Mouse (Mus musculus) adrenal gland, postnatal 36 days (tissue): ENCODE measurements around the gene Ninj1. TPM values are rescaled to one million over a fixed set of nuclear protein-coding genes. Genes with fewer than 3 reads are reported as not detected.

Experiments used
- DNase-seq, 2 experiments: peaks; one replicate each; pipeline ENCODE4 v3.0.0; 2021; ENCODE audit warnings: mixed read lengths in 1 of 2
- long read RNA-seq, 2 experiments: library from polyadenylated mRNA; stranded (forward); transcript quantifications; one replicate each; pipeline ENCODE4 v2.0.0; 2021; ENCODE audit warnings: borderline sequencing depth in 2 of 2
- total RNA-seq, 2 experiments: library from RNA; stranded (reverse); gene quantifications; 2 replicates each; pipeline ENCODE4 v1.2.3; 2021

Ninj1 gene
- total RNA-seq, result 10 to 100 TPM; 51.1 to 61.4 TPM
- long read RNA-seq, experiment 1, transcript Ninj1-201 (4 exons, 1,187 nt), result major isoform, 90 of 95 reads
- long read RNA-seq, experiment 1, partial matches to known transcripts, result 1 of 95 reads
- long read RNA-seq, experiment 1, other reads (novel, unspliced or antisense), result 3 of 95 reads
- long read RNA-seq, experiment 2, transcript Ninj1-201 (4 exons, 1,187 nt), result major isoform, 44 of 49 reads
- long read RNA-seq, experiment 2, partial matches to known transcripts, result 1 of 49 reads
- long read RNA-seq, experiment 2, other reads (novel, unspliced or antisense), result 4 of 49 reads

DNA sequence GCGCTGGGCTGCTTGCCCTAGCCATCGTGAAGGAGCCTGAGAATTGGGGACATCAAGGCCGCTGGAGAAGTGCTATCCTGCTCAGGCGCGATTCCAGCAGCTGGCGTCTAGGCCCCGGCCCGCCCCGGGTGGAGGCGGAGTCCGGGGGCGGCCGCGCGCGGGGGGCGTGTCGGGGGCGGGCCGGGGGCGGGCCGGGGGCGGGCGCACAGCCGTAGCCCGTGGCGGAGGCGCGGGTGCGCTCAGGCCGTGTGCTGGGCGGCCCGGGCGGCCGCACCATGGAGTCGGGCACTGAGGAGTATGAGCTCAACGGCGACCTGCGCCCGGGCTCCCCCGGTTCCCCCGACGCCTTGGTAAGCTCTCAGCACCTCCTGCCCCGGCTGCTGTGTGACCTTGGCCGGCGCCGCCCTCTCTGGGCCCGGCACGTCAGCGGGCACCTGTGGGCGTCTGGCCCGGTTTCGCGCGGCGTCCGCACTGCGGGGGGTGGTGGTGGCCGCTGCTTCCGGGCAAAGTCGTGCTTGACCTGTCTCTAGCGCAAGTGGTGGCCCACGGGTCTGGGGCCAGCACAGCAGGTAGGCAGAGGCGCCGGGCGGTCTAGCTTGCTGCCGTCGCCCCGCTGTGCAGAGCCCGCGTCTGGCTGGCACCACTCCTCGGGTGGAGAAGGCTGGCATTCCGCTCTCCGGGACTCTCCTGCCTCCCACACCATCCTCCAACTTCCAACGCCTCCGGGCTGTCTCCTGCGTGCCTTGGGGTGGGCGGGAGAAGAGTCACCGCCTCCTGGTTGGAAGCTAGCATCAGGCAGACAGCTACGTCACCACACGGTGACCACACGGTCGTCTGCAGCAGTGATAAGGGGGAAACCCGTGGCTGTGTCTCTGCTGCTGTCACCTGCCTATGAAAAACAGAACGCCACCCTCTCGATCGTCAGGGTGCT is at the start of gene Ninj1:
Gene Ninj1 (plus strand): TSS at position 198 of the 931 bp plus-strand sequence.
- peak; percentile 91 to 93 for DNase-seq

- DNase-seq, result no peak
Measured at GRCm38 (mm10) chr13:49140567-49140966, 46.7 kb upstream of the Ninj1 start.

DNA sequence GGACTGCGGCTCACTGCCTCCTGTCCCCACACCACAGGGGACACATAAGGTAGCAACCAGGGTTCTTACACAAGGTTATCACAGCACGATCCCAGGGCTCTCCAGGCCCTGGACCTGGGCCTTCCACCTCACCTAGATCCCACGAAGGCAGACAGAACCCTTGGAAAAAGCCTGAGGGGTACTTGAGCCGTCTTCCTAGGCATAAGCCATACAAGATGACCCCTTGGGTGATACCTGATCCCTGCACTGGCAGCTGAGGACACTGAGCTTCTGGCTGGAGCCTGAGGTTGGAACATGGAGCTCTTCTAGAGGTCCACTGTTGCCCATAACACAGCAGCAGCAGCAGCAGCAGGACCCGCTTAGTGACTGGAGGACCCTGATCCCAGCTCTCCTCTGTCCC is 44.9 kb upstream of the Ninj1 start:
- DNase-seq, result no peak

DNA sequence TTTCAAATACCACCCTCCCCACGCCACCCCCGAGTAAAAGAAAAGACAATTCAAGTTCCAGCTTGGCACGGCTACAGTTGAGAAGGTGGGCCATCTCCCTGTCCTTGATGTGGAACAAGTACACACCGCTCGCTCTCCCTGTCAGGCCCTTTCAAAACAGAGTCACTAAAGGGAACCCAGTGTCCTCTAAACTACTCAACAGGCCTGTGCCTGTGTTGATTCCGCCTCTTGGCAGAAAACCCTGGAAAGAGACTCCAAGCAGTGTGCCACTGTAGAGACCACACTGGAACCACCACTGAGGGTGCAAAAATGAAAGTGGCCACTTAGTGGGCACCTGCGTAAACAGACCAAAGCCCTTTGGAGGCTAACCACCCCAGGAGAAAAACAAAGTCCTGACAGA is 44.0 kb upstream of the Ninj1 start:
- DNase-seq, result no peak

DNA sequence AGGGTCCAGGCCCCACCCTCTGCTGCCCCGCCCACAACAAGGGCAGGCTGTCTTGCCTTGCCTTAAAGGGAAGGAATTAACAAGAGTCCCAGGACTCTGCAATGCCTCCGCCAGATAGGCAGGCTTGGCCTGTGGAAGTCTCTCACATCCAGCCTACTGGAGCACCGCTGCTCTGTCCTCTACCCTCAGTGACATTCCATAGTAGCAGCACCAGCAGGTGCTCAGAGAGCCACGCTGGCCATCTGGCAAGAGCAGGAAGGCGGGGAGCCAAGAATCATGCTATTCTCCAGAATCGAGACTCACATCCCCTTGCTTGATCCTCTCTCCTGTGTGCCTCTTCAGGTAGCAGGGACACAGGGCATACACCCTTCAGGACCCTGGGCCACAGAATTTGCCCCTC is 42.8 kb upstream of the Ninj1 start:
- DNase-seq, result no peak

DNA sequence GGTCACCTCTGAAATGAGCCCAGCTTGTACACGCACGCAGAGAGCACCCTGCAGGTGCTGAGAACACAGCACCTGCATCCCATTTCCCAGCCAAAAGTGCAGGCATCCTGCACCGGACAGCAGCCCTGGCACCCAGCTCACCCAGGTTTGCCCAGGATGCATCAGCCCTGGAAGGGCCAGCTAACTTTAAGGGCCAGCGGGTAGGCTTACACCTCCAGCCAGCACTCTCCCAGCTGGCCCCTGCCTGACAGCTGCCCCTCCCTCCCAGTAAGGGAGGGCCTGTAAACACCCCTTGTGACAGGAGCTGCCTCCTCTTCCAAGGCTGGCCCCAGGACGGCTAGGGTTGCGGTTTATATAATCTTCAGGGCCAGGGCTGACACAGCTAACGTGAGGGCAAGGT is 41.9 kb upstream of the Ninj1 start:
- no peak for DNase-seq

- DNase-seq, result no peak
Measured at GRCm38 (mm10) chr13:49146040-49146697, 41.1 kb upstream of the Ninj1 start.

DNA sequence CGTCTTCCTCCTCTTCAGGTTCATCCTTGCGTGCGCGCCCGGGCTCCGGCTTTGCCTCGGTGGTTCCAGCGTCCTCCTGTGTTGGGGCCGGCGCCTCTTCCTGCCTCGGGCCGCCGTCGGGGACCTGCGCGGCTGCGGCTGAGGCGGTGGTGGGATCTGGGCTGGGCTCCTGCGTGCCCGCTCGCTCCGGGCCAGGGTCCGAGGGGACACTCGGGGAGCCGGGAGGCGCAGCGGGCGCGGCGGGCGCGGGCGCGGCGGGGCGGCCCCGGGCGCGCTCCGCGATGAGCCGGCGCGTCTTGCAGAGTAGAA is 40.6 kb upstream of the Ninj1 start:
- no peak for DNase-seq

GRCm38 (mm10) chr13:49147007-49147857 is 40.1 kb upstream of the Ninj1 start:
- DNase-seq, result peak; percentile 23 to 39

- DNase-seq, result peak; percentile 80 to 87
Measured at GRCm38 (mm10) chr13:49147858-49148226, 39.4 kb upstream of the Ninj1 start, which contains the start of gene Wnk2. Gene Wnk2 (minus strand): TSS chr13:49148014.

GRCm38 (mm10) chr13:49148687-49149086 is 38.6 kb upstream of the Ninj1 start:
- DNase-seq, result no peak

DNA sequence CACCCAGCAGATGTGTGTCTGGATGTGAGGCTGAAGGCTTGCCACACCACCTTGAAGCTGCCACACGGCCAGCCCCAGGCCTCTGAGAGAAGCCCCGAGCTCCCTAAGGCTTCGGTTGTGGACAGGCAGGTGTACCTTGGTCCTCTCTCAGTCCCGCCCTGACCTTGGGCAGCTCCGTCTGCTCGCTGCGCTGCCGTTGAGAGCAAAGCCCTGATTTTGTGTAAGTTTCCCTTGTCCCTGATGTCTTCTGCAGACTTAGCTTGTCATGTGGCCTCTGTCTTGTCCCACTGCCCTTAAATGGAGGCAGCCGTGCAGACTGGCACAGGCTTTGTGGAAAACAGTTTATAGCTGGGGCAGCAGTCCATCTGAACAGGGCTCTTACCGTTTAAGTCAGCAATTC is 33.3 kb upstream of the Ninj1 start:
- no peak for DNase-seq

DNA sequence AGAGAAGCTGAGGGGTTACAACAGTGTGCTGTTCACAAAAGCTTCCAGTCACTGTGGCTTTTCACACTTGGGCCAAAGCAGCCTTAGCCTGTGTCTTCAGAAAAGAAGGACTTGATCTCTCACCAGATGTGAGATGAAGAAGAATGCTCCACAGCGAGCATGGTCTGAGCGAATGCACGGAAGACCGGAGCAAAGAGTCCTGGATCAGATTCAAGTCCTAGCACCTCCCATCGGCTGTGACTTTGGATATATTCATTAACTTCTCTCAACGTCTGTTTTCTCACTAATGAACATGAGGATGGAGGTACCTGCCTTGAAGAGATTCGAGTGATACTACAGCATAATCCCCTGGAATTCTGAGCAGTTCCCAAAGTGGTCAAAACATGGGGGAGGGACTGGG is 32.7 kb upstream of the Ninj1 start:
- DNase-seq, result no peak

- no peak for DNase-seq
Measured at GRCm38 (mm10) chr13:49156645-49157044, 30.6 kb upstream of the Ninj1 start.

DNA sequence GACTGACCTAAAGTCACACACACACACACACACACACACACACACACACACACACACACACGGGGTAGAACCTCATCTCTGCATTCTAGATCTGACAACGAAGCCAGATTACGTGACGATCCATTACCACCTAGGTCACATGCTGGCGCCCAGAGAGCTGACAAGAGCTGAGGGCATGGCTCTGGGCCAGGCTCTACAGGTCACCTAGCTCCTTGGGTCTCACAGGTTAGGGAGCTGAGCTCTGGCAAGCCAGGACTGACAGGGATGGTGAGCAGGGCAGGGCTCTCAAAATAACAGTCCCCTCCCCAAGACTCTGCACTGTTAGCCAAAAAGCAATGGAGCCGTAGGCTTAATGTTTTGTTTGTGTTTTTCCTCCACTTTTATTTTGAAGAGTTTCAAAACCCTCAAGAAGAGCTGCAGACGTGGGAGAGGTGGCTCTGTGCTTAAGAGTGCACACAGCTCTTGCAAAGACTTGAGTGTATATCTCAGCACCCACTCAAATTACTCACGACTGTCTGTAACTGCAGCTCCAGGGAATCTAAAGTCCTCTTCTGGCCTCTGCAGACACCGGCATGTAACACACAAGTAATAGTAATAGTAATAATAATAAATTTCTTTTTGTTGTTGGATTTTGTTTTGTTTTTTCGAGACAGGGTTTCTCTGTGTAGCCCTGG is 29.1 kb upstream of the Ninj1 start:
- no peak for DNase-seq

GRCm38 (mm10) chr13:49161236-49161635 is 26.0 kb upstream of the Ninj1 start:
- no peak for DNase-seq

DNA sequence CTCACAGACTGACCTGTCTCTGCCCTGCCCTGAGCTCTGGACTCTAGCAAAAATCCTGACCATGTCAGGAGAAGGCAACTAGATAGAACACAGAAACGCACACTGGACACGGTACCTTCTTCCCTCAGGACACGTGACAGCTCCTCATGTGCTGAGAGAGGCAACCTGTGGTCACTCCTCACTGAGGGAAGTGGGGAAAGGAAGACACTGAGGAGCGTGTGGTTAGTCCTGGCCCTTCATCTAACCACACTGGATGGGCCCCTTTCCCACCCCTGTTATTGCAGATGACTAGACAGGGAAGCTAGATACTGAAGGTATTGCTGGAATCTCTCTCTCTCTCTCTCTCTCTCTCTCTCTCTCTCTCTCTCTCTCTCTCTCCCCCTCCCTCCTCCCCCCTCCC is 24.6 kb upstream of the Ninj1 start:
- DNase-seq, result no peak

DNA sequence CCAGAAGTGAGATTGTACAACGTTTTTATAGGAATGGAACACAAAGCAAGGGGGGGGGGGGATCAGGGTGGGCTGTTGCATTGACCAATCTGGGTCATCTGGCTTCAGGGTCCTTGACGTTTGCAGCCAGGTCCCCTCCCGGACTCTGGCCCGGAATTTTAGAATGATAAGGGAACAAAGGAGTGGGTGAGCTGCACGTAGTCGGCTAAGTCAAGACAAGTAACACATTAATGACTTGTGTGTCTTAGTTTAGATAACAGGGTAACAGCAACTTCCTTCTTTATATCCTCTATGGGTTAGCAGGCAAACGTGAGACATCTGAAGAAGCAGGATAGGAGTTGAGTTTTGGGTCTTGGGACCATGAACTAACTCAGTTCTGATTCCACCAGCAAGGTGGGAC is 23.6 kb upstream of the Ninj1 start:
- DNase-seq, result no peak

DNA sequence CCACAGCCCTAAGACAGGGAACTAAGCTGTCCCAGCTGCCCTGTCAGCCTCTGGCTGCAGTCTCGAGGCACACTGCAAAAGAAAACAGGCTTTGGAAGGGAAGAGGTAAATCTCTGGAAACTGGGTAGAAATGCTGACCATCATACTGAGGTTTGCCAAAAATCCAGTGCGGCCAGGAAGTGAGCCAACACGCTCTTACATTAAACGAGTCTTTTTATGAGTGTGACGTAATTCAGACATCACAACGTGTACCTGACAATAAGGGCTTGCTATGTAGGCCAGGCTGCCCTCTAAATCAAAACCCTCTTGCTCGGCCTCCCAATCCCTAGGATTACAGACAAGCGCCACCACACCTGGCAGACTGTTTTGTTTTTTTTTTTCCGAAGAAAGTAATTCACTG is 20.2 kb upstream of the Ninj1 start:
- DNase-seq, result no peak

- DNase-seq, result peak; percentile 96
Measured at GRCm38 (mm10) chr13:49169448-49170207, 17.7 kb upstream of the Ninj1 start.

DNA sequence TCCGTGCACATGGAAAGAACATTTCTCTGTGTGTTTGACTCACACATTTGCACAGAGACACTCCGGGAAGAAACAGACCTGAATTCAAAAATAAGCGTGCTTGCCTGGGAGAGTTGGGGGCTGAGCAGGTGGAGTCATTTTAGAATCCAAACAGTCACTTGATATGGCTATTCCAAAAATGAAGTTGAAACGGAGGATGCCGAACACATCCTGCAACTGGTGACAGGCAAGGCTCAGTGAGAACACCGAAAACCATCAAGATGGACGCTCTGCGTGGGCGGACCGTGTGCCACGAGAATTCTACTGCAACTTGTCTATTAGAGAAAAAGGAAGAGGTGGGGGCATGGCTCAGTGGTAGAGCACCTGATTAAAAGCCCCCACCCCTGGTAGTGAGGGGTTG is 16.7 kb upstream of the Ninj1 start:
- no peak for DNase-seq
